Mouse (Mus musculus) adrenal gland, postnatal 4 days (tissue): ENCODE measurements around the gene Aif1l. TPM values are rescaled to one million over a fixed set of nuclear protein-coding genes. Genes with fewer than 3 reads are reported as not detected.
"Not testable (repeated sequence)": the region's sequence is repeated elsewhere in the genome, so short reads cannot be mapped to it uniquely, and the experiment has no call there.

ENCODE experiments used
- DNase-seq, 2 experiments: peaks; one replicate each; pipeline ENCODE4 v3.0.0; 2021 to 2022; ENCODE audit warnings: low spot score in 2 of 2, mixed read lengths in 2 of 2
- long read RNA-seq, 2 experiments: library from polyadenylated mRNA; stranded (forward); transcript quantifications; one replicate each; pipeline ENCODE4 v2.0.0; 2021
- total RNA-seq, 2 experiments: library from RNA; stranded (reverse); gene quantifications; 2 replicates each; pipeline ENCODE4 v1.2.3; 2021

Gene Aif1l
- 10 to 100 TPM; 31.2 to 49.5 TPM for total RNA-seq
- long read RNA-seq, experiment 1, transcript Aif1l-201 (6 exons, 3,117 nt): major isoform, 19 of 25 reads
- long read RNA-seq, experiment 1, partial matches to known transcripts: 0 of 25 reads
- long read RNA-seq, experiment 1, other reads (novel, unspliced or antisense): 6 of 25 reads
- long read RNA-seq, experiment 2, transcript Aif1l-201 (6 exons, 3,117 nt): major isoform, 24 of 59 reads
- long read RNA-seq, experiment 2, partial matches to known transcripts: 0 of 59 reads
- long read RNA-seq, experiment 2, other reads (novel, unspliced or antisense): 32 of 59 reads

DNA sequence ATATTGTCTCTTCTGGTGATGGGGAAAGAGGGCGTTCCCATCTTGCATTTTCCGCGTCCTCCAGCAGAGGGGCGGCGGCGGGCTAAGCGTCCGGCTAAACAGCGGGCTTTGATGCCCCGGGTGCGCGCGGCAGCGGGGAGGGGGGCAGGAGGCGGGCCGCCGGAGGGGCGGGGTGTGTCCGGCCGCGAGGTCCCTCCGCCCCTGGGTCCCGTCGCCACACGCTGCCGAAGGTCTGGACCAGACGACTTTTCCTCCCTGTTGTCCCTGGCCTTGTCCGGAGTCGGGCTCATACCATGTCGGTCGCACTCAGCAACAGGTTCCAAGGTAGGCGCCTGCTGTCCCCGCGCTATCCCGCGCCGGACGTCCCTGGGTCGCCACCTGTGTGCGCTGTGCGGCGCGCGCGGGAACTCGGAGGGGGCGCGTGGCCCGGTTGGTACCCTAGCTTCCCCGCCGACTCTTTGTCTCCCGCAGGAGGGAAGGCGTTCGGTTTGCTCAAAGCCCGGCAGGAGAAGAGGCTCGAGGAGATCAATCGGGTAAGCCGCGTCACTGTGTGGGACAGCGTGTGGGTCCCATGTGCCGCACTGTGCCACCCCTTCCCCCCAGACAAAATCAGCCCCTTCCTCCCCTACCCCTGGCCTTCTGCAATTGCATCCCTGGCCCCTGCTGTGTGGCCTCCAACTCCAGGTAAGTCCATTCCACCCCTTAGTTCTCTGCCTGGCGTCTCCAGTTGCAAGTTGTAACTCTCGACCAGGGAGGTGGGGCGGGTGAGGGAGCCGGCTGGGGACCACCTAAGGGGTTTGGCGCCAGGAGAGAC, at the start of gene Aif1l:
Gene Aif1l (plus strand): TSS at position 82 of the 814 bp plus-strand sequence.
- peak; percentile 41 to 42 for DNase-seq

DNA sequence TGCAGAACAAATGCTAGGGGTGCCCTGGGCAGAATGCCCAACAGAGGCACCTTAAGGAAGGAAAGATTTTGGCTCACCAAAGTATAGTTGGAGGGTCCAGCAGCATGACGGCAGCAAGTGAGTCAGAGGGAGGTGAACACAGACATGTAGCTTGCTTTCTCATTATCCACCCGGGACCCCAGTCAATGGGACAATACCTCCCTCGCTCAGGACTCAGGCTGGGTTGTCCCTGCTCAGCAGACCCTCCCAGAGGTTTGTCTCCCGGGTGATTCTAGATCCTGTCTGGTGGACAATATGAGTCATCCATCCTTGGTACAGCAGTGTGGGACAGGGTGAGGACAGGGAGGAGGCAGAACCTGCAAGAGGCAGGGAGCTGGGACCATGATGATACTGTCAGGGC, 49.0 kb upstream of the Aif1l start:
- DNase-seq: no peak

DNA sequence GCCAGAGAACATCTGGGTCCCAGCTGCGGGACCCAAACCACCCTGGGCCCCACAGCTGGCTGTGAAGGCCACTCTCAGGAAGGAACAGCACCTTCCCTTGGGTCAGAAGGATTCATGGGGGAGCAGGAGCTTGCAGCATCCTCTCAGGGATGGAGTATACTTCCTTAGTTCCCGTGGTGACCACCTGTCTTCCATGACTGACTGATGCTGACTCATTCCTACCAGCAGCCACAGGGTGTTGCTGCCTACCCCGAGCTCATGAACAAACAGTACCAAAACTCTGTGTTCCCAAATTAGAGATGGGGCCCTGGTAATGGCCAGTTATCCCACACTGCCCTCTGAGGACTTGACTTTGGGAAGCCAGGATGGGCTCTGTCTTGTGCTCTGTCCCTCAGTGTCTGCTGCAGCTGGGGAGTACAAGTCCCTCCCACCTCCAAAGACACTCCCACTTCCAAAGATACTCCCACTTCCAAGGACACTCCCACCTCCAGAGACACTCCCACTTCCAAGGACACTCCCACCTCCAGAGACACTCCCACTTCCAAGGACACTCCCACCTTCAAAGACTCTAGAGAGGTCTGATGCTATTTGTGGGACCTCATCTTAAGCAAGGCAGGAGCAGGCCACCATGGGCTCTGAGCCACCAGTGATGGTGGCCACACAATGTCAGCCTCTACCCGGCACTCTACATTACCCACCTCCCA, 48.1 kb upstream of the Aif1l start:
- DNase-seq: no peak

DNA sequence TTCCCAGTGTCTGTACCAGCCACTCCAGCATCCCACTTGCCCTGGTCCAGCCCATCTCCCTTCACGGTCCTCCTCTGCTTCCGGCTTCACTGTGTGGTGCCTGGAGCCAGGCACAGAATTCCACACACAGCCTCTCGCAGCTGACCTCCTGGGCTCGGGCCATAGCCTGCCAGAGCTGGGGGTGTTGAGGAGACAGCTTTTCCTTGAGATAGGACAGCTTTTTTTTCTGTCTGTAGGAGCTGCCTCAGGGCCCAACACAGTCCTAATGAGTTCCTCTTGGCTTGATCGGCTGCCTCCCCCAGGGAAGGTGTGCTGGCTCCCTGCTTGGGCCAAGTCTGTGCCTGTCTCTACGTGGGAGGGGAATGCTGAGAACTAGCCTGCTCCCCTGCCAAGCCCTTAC, 45.9 kb upstream of the Aif1l start:
- DNase-seq: no peak

DNA sequence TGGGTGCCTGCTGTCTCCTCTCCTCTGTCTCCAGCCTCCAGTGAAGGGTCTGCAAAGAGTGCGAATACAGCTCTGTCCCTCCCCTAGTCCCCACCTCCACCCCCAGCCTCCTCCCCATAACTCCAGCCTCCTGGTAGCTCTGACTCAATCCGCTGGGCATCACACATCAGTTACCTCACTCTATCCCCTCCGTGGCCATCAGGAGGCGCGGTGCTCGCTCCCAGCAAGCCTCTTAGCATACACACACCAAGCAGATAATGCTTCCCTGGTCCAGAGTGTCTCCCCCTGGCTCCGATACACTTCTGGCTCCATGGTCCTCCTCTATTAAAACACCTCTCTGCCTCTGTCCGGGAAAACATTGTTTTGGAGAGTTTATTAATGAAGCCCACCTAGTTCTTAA, 45.3 kb upstream of the Aif1l start:
- no peak for DNase-seq

DNA sequence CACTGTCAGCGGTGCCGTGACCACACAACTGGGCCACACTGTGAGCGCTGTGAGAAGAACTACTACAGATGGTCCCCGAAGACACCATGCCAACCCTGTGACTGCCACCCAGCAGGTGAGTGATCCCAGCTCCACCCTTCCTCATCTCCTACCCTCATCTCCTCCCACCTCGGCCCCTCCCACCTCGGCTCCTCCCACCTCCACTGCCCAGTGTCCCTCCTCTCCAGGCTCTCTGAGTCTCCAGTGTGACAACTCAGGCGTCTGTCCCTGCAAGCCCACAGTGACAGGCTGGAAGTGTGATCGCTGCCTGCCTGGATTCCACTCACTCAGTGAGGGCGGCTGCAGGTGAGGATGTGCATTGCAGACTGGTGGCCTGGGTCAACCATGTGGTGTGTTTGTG, 44.3 kb upstream of the Aif1l start:
- no peak for DNase-seq

DNA sequence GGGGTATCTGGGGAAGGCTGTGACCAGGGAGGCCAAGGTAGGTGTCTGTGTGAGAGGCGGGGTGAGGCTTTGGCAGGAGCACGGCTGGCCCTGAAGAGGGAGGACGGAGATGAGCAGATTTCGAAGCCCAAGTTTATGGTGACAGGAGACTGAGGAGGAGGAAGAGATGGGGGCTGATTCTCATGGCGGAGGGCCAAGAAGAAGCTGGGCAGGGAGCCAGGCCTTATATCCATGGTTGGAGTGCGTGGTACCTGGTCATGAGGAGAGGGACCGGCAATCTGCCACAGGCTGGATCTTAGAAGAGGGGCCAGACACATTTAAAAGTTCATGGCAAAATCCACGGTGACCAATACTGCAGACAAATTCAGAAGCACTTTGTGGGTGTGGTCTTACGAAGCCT, 43.5 kb upstream of the Aif1l start:
- DNase-seq: no peak

DNA sequence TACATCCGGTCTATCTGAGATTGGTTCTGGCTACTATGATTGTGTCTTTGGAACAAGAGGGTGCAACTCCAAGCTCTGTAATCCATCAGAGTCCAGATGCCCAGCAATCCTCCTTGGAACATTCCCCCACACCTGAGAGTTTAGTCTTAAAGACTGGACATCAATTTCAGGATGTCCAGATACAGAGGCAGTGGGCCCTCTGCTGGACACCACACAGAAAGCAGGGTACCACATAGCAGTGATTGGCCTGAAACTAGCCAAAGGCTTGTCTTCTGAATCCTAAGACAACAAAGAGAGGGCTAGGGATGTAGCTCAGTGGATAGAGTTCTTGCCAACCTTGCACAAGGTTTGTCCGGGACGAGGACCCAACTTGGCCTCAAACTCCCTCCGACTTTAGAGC, 37.4 kb upstream of the Aif1l start:
- DNase-seq: no peak

DNA sequence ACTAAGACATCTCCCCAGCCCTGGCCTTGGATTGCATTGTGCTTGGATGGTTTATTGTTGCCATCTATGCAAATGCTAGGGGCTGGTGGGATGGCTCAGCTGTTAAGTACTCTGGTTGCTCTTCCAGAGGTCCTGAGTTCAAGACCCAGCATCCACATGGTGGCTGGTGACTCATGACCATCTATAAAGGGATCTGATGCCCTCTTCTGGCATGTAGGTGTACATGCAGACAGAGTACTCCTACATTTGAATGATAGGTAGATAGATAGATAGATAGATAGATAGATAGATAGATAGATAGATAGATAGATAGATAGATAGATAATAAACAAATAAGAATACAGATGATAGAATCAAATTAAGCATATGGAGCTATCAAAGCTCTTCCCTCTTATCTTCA, 35.7 kb upstream of the Aif1l start:
- not testable (repeated sequence) for DNase-seq

DNA sequence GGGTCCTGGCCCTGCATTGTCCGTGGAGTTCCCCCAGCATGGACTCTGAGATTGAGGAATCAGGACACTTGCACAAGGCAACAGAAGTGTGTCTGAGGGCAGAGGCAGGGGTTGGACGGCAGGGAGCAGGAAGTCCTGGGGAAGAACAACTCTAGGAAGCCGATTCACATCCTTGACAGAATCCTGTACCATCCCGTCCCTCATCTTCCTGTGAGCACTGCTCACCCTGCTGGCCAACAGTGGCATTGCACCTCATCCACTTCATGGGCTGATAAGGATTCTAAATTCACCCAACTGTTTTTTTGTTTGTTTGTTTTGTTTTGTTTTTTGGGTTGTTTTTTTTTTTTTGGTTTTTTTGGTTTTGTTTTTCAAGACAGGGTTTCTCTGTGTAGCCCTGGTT, 34.8 kb upstream of the Aif1l start:
- peak; percentile 52 to 59 for DNase-seq

DNA sequence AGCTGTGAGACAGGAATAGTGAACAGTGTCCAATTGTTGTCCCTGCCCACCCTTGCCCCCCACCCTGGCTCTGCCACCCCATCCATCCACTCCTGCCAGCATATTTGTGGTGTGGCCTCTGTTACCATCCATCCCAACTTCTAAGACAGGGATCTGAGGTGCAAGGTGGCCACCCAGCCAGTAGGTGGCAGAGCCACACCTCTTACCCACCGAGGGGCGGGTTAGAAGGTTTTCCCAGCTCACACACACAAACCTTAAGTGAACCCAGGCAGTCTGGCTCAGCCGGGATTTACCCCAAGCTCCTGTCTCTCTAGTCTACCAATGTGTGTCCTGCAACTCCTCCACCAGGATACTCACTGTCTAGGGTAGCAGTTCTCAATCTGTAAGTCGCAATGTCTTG, 32.3 kb upstream of the Aif1l start:
- DNase-seq: no peak

DNA sequence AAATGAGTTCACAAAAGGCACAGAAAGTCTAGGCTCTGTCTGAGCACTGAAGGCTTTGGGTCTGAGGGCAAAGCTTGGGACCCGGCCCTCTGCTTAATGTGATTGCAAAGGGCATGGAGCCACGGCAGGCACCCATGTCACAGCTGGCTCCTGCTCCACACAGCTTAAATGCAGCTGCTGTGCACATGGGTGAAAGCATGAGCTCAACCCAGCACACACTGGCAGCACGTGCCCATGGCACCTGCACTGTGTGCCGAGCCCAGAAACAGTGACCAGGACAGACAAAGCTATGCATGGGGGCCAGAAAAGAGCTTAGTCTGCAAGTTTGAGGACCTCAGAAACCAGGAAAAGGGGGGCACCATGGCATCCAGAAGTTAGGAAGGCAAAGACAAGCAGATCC, 26.3 kb upstream of the Aif1l start:
- DNase-seq: no peak

DNA sequence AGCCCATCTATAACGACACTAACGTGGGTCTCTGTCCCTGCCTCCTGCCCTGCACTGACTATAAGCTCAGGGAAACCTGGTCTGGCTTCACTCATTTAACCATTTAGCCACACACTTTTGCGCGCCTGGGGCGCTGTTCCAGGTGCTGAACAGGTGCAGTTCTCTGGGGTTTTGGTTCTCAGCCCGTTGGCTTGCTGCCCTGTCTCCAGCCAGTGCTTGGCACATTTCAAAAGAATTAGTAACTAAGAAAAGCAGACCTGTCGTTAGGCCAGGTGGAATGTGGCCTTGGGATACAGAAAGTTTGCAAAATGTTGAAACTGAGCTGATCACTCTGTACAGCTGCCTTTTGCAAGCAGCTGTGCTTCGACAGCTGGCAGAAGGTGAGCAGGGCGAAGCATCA, 25.1 kb upstream of the Aif1l start:
- DNase-seq: no peak

DNA sequence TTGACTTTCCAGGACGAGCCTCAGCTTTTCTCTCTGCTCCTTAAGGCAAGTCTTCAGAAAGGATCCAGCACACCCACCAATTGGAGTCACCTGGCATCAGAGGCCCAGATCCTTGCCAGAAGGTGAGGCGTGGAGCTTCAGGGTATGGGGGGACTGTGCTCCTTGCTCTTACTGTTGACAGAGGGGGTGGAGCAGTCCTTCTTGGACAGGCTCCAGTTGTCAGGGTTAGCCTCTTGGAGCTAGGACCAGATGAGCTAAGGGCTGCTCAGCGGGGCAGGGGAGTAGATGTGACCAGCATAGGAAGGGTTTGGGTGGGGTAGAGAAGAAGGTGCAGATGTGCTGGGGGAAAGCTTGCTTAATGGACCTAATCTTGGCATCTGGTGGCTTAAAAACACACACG, 24.0 kb upstream of the Aif1l start:
- DNase-seq: no peak

DNA sequence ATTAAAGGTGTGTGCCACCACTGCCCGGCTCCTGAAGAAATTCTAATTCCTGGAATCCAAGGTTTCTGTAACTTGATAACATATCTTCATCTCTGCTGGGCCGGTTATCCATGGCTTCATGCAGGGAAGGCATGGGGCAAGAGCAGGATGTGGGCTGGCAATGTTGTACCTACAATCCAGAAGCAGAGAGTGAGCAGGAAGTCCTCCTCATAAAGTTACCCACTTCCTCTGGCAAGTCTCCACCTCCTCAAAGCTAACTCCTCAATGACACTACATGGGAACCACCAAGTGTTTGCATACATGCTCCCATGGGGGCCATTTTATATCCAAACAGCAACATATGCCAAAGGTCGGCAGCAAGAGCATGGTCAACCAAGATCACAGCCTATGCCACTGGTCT, 20.3 kb upstream of the Aif1l start:
- no peak for DNase-seq

DNA sequence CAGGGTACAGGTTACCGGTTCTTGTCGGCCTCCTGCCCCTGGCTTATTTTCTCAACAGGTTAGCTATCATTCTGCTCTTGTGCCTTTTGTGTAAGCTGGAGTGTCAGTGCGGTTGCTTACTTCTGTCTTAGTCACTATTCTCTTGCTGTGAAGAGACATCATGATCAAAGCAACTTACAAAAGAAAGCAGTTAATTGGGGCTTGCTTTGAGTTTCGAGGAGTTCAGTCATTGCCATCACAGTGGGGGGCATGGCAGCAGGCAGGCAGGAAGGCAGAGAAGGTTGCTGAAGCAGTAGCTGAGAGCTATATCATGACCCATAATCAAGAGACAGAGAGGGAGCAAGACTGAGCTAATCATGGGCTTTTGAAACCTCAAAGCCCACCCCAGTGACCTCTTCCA, 15.4 kb upstream of the Aif1l start:
- DNase-seq: no peak

DNA sequence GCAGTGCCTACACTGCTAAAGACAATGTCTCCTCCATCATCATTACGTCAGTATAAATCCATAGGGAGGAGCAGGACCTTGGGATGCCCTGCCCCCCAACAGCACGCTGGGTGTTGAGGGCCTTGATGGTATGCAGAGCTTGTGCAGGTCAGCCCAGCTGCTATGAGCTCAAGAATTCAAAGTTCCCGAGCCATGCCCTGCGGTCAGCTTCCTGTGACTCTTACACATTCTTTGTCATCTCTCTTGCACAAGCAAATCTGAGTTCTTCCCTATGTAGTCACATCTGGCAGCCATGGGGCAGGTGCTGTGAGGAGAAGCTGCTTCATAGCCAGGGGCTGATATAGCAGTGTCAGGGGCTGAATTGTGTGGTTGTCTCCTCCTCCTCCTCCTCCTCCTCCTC, 14.9 kb upstream of the Aif1l start:
- DNase-seq: no peak

DNA sequence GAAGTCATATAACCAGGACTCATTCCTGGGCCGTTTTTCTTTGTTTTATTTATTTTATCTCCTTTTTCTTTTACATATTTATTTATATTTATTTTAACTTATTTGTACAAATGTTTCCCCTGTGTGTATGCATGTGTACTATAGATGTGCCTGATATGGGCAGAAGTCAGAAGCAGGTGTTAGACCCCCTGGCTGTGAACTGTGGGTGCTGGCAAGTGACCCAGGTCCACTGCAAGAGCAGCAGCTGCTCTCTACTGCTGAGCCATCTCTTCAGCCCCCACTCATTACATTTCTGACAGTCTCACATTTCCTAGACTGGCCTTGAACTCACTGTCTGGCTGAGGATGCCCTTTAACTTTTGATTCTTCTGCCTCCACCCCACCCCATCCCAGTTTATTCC, 11.6 kb upstream of the Aif1l start:
- no peak for DNase-seq

DNA sequence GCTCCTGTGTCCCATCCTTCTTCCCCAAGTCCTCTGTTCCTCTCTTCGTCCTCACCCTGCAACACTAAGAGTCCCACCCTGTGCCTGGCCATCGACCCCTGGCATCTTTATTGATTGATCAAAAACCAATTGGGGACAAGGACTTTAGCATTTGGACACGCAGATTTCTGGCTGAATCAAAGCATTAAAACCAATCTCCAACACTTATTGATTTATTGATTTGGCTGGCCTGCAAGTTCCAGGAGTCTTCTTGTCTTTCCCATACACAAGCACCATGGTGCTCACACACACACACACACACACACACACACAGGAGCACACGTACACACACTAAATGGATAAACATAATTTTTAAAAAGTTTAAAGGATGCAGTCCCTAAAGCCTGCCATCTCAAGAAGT, 6.9 kb upstream of the Aif1l start:
- DNase-seq: no peak

DNA sequence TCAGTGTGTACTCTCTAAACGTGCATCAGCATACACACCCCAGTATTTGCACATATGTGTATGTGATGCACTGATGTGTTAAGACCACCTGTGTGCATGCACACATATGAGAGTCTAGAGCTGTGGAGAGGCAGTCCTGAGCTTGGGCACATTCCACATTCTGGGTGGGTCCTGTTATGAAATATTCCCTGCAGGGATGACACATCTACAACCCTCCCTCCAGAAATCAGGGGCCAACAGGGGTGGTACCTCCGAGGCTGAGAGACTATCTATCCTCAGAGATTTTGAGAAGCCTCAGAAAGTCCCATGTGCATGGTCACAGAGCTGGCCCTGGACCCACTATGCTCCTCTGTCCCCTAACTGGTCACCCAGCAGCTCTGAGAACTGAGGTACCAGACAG, 4.4 kb upstream of the Aif1l start:
- DNase-seq: no peak

DNA sequence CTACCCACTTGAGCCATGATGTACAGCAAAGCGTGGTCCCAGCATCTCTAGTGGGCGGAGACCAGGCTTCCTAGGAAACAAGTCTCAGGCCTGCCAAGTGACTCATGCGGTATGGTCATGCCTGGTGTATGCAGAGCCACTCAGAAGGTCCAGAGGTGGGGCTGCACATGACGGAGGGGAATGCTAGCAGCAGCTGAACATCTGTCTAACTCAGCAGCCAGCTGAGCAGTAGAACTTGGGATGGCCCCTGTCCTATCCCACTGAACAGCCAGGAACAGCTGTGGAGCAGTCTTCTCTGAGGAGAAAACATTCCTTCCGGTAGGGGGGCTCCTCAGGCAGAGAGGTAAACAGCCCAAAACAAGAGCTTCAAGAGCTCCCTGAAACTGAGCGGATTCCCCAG, 1.5 kb upstream of the Aif1l start:
- no peak for DNase-seq

DNA sequence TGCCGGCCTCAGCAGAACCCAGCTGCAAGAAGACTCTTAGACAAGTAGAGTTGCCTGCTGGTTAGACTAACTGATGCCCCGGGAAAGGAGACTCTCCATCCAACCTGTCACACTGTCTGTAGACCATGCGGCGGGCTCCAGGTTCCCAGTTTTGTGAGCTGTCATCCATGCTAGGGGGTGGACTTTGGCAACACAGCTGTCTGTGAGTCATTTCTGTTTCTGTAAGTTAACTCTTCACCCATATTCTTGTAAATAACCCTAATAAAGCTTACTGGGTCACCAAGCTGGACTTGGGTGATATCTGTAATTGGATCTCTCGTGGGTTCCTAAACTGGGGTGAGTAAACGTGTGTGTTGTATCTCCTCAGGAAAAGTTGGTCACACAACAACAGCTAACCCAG, 1.1 kb upstream of the Aif1l start:
- DNase-seq: no peak
